Mouse (Mus musculus) adrenal gland, postnatal 4 days (tissue): Measurements from ENCODE around the gene Uap1l1. TPM values are rescaled to one million over a fixed set of nuclear protein-coding genes. Genes with fewer than 3 reads are reported as not detected.
A peak's percentile ranks its signal among the peaks of the same experiment; 100 is the strongest.

Experiments
- DNase-seq, 2 experiments: peaks; one replicate each; pipeline ENCODE4 v3.0.0; 2021 to 2022; ENCODE audit warnings: low spot score in 2 of 2, mixed read lengths in 2 of 2
- total RNA-seq, 2 experiments: library from RNA; stranded (reverse); gene quantifications; 2 replicates each; pipeline ENCODE4 v1.2.3; 2021

Uap1l1 gene
- total RNA-seq, 2 experiments from 2014 or later, result 18.6 to 24.0 TPM

GRCm38 (mm10) chr2:25371764-25372643 lies 6.5 kb upstream of the Uap1l1 start, which contains the start of gene Sapcd2:
Gene Sapcd2, plus strand, starts transcription at chr2:25372321.
- peak; percentile 65 to 74 for DNase-seq

GRCm38 (mm10) chr2:25369996-25370395 lies 4.5 kb upstream of the Uap1l1 start:
- DNase-seq, result no peak

GRCm38 (mm10) chr2:25364761-25365090 lies 756 bp downstream of the Uap1l1 start:
- no peak for DNase-seq

- no peak for DNase-seq
Observed at GRCm38 (mm10) chr2:25364313-25364712, 1.2 kb downstream of the Uap1l1 start.

- no peak for DNase-seq
Observed at GRCm38 (mm10) chr2:25363478-25364178, 1.9 kb downstream of the Uap1l1 start.

GRCm38 (mm10) chr2:25359848-25360247 lies 5.6 kb downstream of the Uap1l1 start:
- no peak for DNase-seq

- DNase-seq, result peak; percentile 46 to 57
Observed at GRCm38 (mm10) chr2:25356208-25357079, 9.0 kb downstream of the Uap1l1 start, which contains the start of gene Dpp7. Gene Dpp7, minus strand, starts transcription at chr2:25356359.

GRCm38 (mm10) chr2:25355419-25356066 lies 9.9 kb downstream of the Uap1l1 start:
- no peak for DNase-seq

- DNase-seq, result no peak
Observed at GRCm38 (mm10) chr2:25354211-25354610, 11.3 kb downstream of the Uap1l1 start.

- DNase-seq, result no peak
Observed at GRCm38 (mm10) chr2:25350701-25351100, 14.8 kb downstream of the Uap1l1 start.

- DNase-seq, result no peak
Observed at GRCm38 (mm10) chr2:25349499-25349898, 16.0 kb downstream of the Uap1l1 start.

- DNase-seq, result no peak
Observed at GRCm38 (mm10) chr2:25348162-25348561, 17.3 kb downstream of the Uap1l1 start.

GRCm38 (mm10) chr2:25338303-25338702 lies 27.2 kb downstream of the Uap1l1 start:
- no peak for DNase-seq

GRCm38 (mm10) chr2:25333569-25333968 lies 31.9 kb downstream of the Uap1l1 start:
- no peak for DNase-seq

GRCm38 (mm10) chr2:25332286-25333160 lies 33.0 kb downstream of the Uap1l1 start, which contains the start of gene Man1b1:
Gene Man1b1, plus strand, starts transcription at chr2:25332338.
- DNase-seq, result peak; percentile 96 to 99

- DNase-seq, result no peak
Observed at GRCm38 (mm10) chr2:25331470-25331869, 34.0 kb downstream of the Uap1l1 start.

GRCm38 (mm10) chr2:25328440-25328839 lies 37.0 kb downstream of the Uap1l1 start:
- no peak for DNase-seq

- DNase-seq, result no peak
Observed at GRCm38 (mm10) chr2:25326036-25326435, 39.4 kb downstream of the Uap1l1 start.

GRCm38 (mm10) chr2:25320084-25320483 lies 45.4 kb downstream of the Uap1l1 start:
- no peak for DNase-seq
